Mouse (Mus musculus) cortical plate, adult 2 months (tissue): Measurements from ENCODE around the gene Selenow. TPM values are rescaled to one million over a fixed set of nuclear protein-coding genes. Genes with fewer than 3 reads are reported as not detected.

ENCODE experiments used
- H3K27ac ChIP-seq: fragments of 200-500 bp; 2 replicates; pipeline ENCODE4 v1.5.1; 2012; ENCODE audit warnings: low read length, control low read depth, inconsistent platforms; ENCODE audit not compliant: insufficient read depth
- H3K4me1 ChIP-seq: fragments of 200-500 bp; 2 replicates; pipeline ENCODE4 v1.6.1; 2011; ENCODE audit warnings: low read length; ENCODE audit not compliant: control insufficient read depth, insufficient read depth
- H3K4me3 ChIP-seq: fragments of 200-500 bp; 2 replicates; pipeline ENCODE4 v1.5.1; 2011; ENCODE audit warnings: mild to moderate bottlenecking, low read length, control low read depth; ENCODE audit not compliant: insufficient read depth
- CTCF ChIP-seq: fragments of 200-500 bp; IDR thresholded peaks from 2 replicates; pipeline ENCODE4 v1.5.1; 2011; ENCODE audit warnings: mild to moderate bottlenecking, control low read depth, low read length; ENCODE audit not compliant: insufficient read depth; ENCODE audit errors: extremely low read depth
- POLR2A ChIP-seq: fragments of 200-500 bp; IDR thresholded peaks from 2 replicates; pipeline ENCODE4 v1.6.1; 2011; ENCODE audit warnings: mild to moderate bottlenecking, low read length, control low read depth; ENCODE audit not compliant: insufficient read depth; ENCODE audit errors: extremely low read depth
- polyA plus RNA-seq: library from polyadenylated mRNA; depleted of rRNA; stranded (reverse); fragments of >200 nt; gene quantifications from 2 replicates; pipeline ENCODE4 v1.2.3, GENCODE M21; 2012; rRNA removed

The Selenow gene
- polyA plus RNA-seq: 1,858 and 2,021 TPM in 2 replicates

- peak; percentile 94 for TF ChIP-seq POLR2A
- TF ChIP-seq CTCF: no peak
Observed at GRCm38 (mm10) chr7:15922220-15922773, at the start of gene Selenow. Selenow (minus strand) TSS chr7:15922402.

GRCm38 (mm10) chr7:15969674-15970073 is 47.5 kb upstream of the Selenow start:
- H3K4me3 ChIP-seq: no peak overlapping the region
- H3K4me1 ChIP-seq: no peaks in the 10 kb centered on the region
- H3K27ac ChIP-seq: no peak overlapping the region
- no peak for TF ChIP-seq POLR2A
- TF ChIP-seq CTCF: no peak

More at GRCm38 (mm10) chr7:15922220-15922773, at the start of gene Selenow:
- H3K4me3 ChIP-seq: peak within 1 kb of the TSS; percentile 90
- peaks cover 2% of the 10 kb centered on the region; the same call in 1 of the 2 replicates for H3K4me1 ChIP-seq
- H3K27ac ChIP-seq: peak within 1 kb of the TSS; percentile 99

- Histone ChIP-seq H3K27ac (no peak overlapping the region), H3K4me1 (no peaks in the 10 kb centered on the region), H3K4me3 (no peak overlapping the region)
- TF ChIP-seq POLR2A: no peak
Observed at GRCm38 (mm10) chr7:15968322-15968721, 46.1 kb upstream of the Selenow start.

GRCm38 (mm10) chr7:15967312-15967711 is 45.1 kb upstream of the Selenow start, which contains the start of gene Ehd2:
Ehd2 (minus strand) TSS chr7:15967567.
- Histone ChIP-seq H3K4me1 (peaks cover 1% of the 10 kb centered on the region; the same call in 1 of the 2 replicates), H3K27ac (no peak within 1 kb of the TSS)
- TF ChIP-seq POLR2A: no peak
- peak; percentile 58 for TF ChIP-seq CTCF

GRCm38 (mm10) chr7:15966489-15966888 is 44.3 kb upstream of the Selenow start:
- H3K27ac ChIP-seq: no peak overlapping the region
- peak overlapping the region; percentile 34; the same call in 1 of the 2 replicates for H3K4me3 ChIP-seq
- peaks cover 3% of the 10 kb centered on the region; the same call in 1 of the 2 replicates for H3K4me1 ChIP-seq
- TF ChIP-seq CTCF: no peak

More at GRCm38 (mm10) chr7:15967312-15967711, 45.1 kb upstream of the Selenow start, which contains the start of gene Ehd2:
- H3K4me3 ChIP-seq: peak within 1 kb of the TSS; percentile 34; the same call in 1 of the 2 replicates

GRCm38 (mm10) chr7:15963798-15964652 is 41.8 kb upstream of the Selenow start:
- Histone ChIP-seq H3K27ac (no peak overlapping the region), H3K4me3 (no peak overlapping the region), H3K4me1 (peaks cover 3% of the 10 kb centered on the region; the same call in 1 of the 2 replicates)
- TF ChIP-seq CTCF (no peak), POLR2A (no peak)

GRCm38 (mm10) chr7:15962311-15963288 is 40.4 kb upstream of the Selenow start:
- Histone ChIP-seq H3K27ac (no peak overlapping the region), H3K4me1 (peaks cover 3% of the 10 kb centered on the region; the same call in 1 of the 2 replicates), H3K4me3 (no peak overlapping the region)
- TF ChIP-seq CTCF (no peak), POLR2A (no peak)

- no peak for TF ChIP-seq POLR2A
- TF ChIP-seq CTCF: no peak
- Histone ChIP-seq H3K4me3 (no peak overlapping the region), H3K4me1 (peaks cover 3% of the 10 kb centered on the region; the same call in 1 of the 2 replicates), H3K27ac (no peak overlapping the region)
Observed at GRCm38 (mm10) chr7:15961798-15962197, 39.6 kb upstream of the Selenow start.

- TF ChIP-seq CTCF (no peak), POLR2A (no peak)
- Histone ChIP-seq H3K4me1 (peaks cover 3% of the 10 kb centered on the region; the same call in 1 of the 2 replicates), H3K27ac (no peak overlapping the region), H3K4me3 (no peak overlapping the region)
Observed at GRCm38 (mm10) chr7:15961239-15961638, 39.0 kb upstream of the Selenow start.
